Mouse (Mus musculus): ENCODE measurements at regions not wholly inside any gene's neighbourhood (a gene's known extent, or its start where the extent isn't known, plus 50 kb on each side); places are given as distances from the start of the nearest gene placed in this dataset.

- TF ChIP-seq MAFK (IDR thresholded peaks at IDR 0.05; ENCODE audit: insufficient read depth, low read depth, low read length) (no peak), ZNF384 (IDR thresholded peaks at IDR 0.05; ENCODE audit: low read depth, low read length) (no peak), HCFC1 (IDR thresholded peaks at IDR 0.05; ENCODE audit: borderline replicate concordance, insufficient read depth, low read length) (no peak)
These were observed 187.0 kb downstream of the Bmp2 start for GRCm38 (mm10) chr2:133738839-133739430.

Measured in ES-E14 (cell line).